Mouse (Mus musculus) WW6 (cell line): Measurements from ENCODE around the gene Exosc1.

Experiments
- DNase-seq: peaks from one replicate; pipeline ENCODE4 v3.0.0-alpha.2; 2013; ENCODE audit warnings: low read depth, low spot score

Gene Exosc1

GRCm38 (mm10) chr19:41874356-41874755 lies 58.9 kb downstream of the Exosc1 start:
- no peak for DNase-seq
